Mouse (Mus musculus) heart, adult 2 months (tissue): ENCODE results near the gene Dnajc5.

ENCODE experiments used
- CTCF ChIP-seq: fragments of 200-600 bp; IDR thresholded peaks from 2 replicates; pipeline ENCODE4 v1.8.1; 2022; ENCODE audit warnings: antibody characterized with exemption, mild to moderate bottlenecking, moderate library complexity
- EP300 ChIP-seq: fragments of 200-500 bp; IDR thresholded peaks from 2 replicates; pipeline ENCODE4 v1.6.1; 2011; ENCODE audit warnings: low read depth, low read length, control low read depth; ENCODE audit not compliant: insufficient read depth
- POLR2A ChIP-seq: fragments of 200-500 bp; IDR thresholded peaks from 2 replicates; pipeline ENCODE4 v1.6.1; 2011; ENCODE audit warnings: mild to moderate bottlenecking, low read depth, low read length, control low read depth; ENCODE audit not compliant: insufficient read depth

DNA sequence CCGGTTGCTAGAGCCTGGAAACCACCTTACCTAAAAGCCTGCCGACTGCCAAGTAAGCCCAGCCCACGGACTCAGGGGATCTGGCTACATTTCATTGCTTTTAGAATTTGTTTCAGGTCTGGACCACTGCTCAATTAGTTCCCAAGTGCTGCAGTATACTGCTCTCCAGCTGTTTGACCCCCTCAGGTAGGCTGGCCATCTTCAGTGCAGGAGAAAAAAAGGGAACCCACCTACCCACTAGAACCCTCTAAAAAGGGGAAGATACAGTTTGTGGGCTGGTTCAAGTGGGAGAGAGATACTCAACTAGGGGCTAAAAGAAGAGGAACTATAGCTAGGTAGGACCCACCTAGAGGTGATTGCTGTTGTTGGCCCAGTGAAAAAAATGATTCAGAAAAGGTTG is 28.1 kb upstream of the Dnajc5 start:
- no peak for TF ChIP-seq CTCF
- no peak for TF ChIP-seq POLR2A
- no peak for TF ChIP-seq EP300
